Mouse (Mus musculus): ENCODE measurements around the gene Vat1. TPM values are rescaled to one million over a fixed set of nuclear protein-coding genes. Genes with fewer than 3 reads are reported as not detected.
A peak's percentile ranks its signal among the peaks of the same experiment; 100 is the strongest.

Vat1 gene
- polyA plus RNA-seq, 1 experiment from 2014 or later = 81.3 TPM

DNA sequence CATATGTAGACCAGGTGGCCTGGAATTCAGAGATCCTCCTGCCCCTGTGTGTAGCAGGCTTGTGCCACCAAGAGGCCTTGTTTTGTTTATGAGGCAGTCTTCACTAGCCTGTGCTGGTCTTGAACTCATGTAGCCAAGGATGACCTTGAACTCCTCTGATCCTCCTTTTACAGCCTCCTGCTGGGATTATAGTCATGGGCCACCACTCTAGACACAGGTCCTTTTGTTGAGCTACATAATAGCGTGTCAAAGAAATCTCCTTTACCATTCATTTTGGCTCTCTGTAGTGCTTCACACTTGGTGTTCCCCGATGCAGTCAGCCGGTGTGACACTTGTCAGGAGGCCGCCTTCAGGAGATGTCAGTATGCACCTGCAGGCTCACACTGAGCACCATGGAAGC lies 29.1 kb downstream of the Vat1 start:
- no peak overlapping the region for H3K27ac ChIP-seq
- H3K4me1 ChIP-seq = no peaks in the 10 kb centered on the region
- no peak overlapping the region for H3K4me2 ChIP-seq
- no peaks in the 10 kb centered on the region for H3K27me3 ChIP-seq
- H3K36me3 ChIP-seq = peaks cover 39% of the 10 kb centered on the region
- ATAC-seq (ENCODE audit: insufficient number of reproducible peaks, low FRiP score, low TSS enrichment, low read depth) = no peak
- no peak overlapping the region for H3K9ac ChIP-seq
- H3K4me3 ChIP-seq = no peak overlapping the region
- 82% methylated on average over 4 of the region's 4 CpGs for WGBS
- H3K9me3 ChIP-seq = no peaks in the 10 kb centered on the region

GRCm38 (mm10) chr11:101435831-101436230 lies 30.2 kb downstream of the Vat1 start:
- H3K4me2 ChIP-seq = no peak overlapping the region
- no peak for ATAC-seq (ENCODE audit: insufficient number of reproducible peaks, low FRiP score, low TSS enrichment, low read depth)
- peaks cover 50% of the 10 kb centered on the region for H3K36me3 ChIP-seq
- H3K9me3 ChIP-seq = no peaks in the 10 kb centered on the region
- no peak overlapping the region for H3K27ac ChIP-seq
- no peaks in the 10 kb centered on the region for H3K27me3 ChIP-seq
- no peak overlapping the region for H3K4me3 ChIP-seq
- H3K9ac ChIP-seq = no peak overlapping the region
- 84% methylated on average over 4 of the region's 4 CpGs for WGBS
- no peaks in the 10 kb centered on the region for H3K4me1 ChIP-seq

GRCm38 (mm10) chr11:101433396-101433795 lies 32.6 kb downstream of the Vat1 start:
- Histone ChIP-seq H3K4me1 (no peaks in the 10 kb centered on the region), H3K9ac (no peak overlapping the region), H3K36me3 (peaks cover 63% of the 10 kb centered on the region), H3K4me2 (no peak overlapping the region), H3K27ac (no peak overlapping the region), H3K4me3 (no peak overlapping the region), H3K27me3 (no peaks in the 10 kb centered on the region), H3K9me3 (no peaks in the 10 kb centered on the region)
- no peak for ATAC-seq (ENCODE audit: insufficient number of reproducible peaks, low FRiP score, low TSS enrichment, low read depth)
- 94% methylated on average over 13 of the region's 13 CpGs for WGBS

DNA sequence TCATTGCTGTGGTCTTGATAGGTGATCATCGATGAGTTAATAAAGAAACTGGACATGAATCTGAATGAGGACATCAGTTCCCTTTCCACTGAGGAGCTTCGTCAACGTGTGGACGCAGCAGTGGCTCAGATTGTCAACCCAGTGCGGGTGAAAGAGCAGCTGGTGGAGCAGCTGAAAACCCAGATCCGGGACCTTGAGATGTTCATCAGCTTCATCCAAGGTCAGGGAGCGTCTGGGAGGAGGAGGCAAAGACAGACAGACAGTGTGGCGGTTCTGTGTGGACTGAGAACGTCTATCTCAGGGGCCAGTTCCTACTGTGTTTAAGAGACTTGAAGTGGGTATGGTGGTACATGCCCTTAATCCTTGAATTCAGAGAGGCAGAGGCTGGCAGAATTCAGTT lies 34.7 kb downstream of the Vat1 start:
- WGBS = 91% methylated on average over 9 of the region's 9 CpGs
- Histone ChIP-seq H3K27ac (no peak overlapping the region), H3K4me1 (peaks cover 8% of the 10 kb centered on the region; the same call in 1 of the 2 replicates), H3K36me3 (peaks cover 63% of the 10 kb centered on the region), H3K4me2 (no peak overlapping the region), H3K27me3 (no peaks in the 10 kb centered on the region), H3K4me3 (no peak overlapping the region), H3K9me3 (no peaks in the 10 kb centered on the region), H3K9ac (no peak overlapping the region)
- ATAC-seq (ENCODE audit: insufficient number of reproducible peaks, low FRiP score, low TSS enrichment, low read depth) = no peak

DNA sequence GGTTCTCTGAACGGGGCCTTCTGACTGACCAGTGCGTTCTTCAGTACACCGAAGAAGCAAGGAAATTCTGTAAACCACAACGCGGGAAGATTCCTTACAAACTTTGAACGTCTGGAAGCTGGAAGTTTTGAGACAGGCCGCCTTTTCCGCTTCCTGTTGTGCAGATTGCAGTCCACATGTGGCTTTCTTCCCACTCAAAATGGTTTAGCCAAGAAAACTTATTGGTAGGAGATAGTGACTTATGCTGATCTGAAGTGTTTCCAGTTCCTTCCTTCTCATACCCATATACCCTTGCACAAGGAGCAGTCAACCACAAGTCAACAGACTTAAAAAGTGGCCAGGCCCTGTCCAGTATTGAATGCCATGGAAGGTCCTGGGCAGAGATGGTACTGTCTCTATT lies 39.9 kb downstream of the Vat1 start:
- peaks cover 16% of the 10 kb centered on the region for H3K36me3 ChIP-seq
- 54% methylated on average over 8 of the region's 8 CpGs for WGBS
- peak overlapping the region; percentile 89 for H3K4me2 ChIP-seq
- peaks cover 28% of the 10 kb centered on the region for H3K4me1 ChIP-seq
- peak overlapping the region; percentile 74 for H3K4me3 ChIP-seq
- no peaks in the 10 kb centered on the region for H3K9me3 ChIP-seq
- no peak for ATAC-seq (ENCODE audit: insufficient number of reproducible peaks, low FRiP score, low TSS enrichment, low read depth)
- no peaks in the 10 kb centered on the region for H3K27me3 ChIP-seq
- H3K27ac ChIP-seq = no peak overlapping the region
- H3K9ac ChIP-seq = no peak overlapping the region

DNA sequence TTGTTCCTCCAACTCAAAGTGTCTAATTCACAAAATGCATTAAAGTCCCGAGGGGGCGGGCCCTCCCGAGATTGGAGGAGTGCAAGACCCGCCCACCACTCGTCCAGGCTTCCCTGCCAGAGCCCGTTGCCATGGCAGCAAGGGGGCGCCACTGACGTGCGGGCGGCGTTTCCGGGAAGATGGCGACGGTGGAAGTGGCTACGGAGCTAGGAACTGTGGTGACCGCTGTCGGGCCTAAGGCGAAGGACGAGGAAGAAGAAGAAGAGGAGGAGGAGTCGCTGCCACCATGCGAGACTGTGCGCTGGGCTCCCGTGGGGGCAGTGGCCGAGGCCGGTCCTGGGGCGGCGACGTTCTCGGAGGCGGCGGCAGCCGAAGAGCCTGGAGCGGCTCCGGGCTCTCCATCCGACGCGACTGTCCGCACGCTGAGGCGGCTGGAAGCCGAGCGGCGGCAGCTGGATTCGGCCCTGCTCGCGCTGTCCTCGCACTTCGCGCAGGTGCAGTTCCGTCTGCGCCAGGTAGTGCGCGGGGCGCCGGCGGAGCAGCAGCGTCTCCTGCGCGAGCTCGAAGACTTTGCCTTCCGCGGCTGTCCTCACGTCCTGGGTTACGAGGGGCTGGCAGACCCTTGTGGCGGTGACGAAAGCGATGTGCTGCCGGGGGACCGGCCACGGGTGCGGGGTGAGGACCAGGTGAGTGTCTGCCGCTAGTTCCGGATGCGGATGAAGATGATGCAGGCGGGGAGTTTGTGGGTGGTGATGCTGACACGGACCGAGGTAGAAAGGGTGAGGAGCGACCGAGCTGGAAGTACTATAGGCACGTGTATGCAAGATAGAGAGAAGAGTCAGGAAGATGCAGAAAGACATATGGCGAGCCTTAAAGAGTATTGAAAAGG lies 40.9 kb downstream of the Vat1 start, which contains the start of the genes Rundc1 and Ptges3l:
Gene Rundc1 (plus strand): TSS at position 161 of the 889 bp plus-strand sequence.
Gene Ptges3l (minus strand): TSS at position 409 of the 889 bp plus-strand sequence.
- H3K4me3 ChIP-seq = peak within 1 kb of the TSS; percentile 74
- H3K4me2 ChIP-seq = peak within 1 kb of the TSS; percentile 89
- H3K27ac ChIP-seq = peak within 1 kb of the TSS; percentile 86
- H3K4me1 ChIP-seq = peaks cover 28% of the 10 kb centered on the region
- no peaks in the 10 kb centered on the region for H3K27me3 ChIP-seq
- H3K9me3 ChIP-seq = no peaks in the 10 kb centered on the region
- peak within 1 kb of the TSS; percentile 68 for H3K9ac ChIP-seq
- ATAC-seq (ENCODE audit: insufficient number of reproducible peaks, low FRiP score, low TSS enrichment, low read depth) = peak; percentile 92
- WGBS = under 1% methylated on average over 81 of the region's 81 CpGs
- H3K36me3 ChIP-seq = peaks cover 8% of the 10 kb centered on the region

DNA sequence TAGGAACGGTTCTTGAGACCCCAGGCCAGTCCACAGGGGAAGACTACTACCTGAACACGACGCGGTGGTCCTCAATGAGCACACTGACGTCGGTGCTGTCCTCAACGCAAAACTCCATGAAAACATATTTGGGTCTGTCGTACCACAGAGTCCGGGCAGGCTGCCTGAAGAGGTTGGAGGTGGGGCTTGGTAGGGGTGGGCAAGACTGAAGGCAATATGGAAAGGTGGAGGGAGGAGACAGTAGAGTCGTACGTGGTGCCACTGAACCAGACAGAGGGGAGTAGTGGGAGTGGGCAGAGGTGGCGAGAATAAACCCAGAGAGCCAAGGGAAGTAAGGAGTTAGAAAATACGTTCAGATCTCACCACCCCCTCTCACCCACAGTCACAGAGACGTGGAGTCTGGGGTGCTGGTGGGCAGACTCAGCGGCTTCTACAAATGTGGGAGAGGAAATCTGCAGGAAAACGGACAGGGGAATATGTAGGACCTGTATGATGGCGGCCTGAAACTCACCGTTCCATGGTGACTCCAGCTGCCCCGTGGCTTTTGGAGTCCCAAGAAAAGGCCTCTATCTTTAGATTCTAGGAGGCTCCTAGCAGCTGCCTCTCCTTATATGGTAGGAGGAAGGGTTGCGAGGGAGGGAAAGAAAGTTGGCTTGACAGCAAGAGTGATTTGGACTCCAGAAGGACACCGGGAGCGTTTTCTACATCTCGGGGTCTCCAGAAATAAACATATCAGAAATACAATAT lies 41.8 kb downstream of the Vat1 start, which contains the start of gene Gm27029:
Gene Gm27029 (minus strand): TSS at position 692 of the 747 bp plus-strand sequence.
- Histone ChIP-seq H3K4me1 (peaks cover 28% of the 10 kb centered on the region), H3K9me3 (no peaks in the 10 kb centered on the region), H3K36me3 (no peaks in the 10 kb centered on the region), H3K4me2 (peak within 1 kb of the TSS; percentile 89), H3K27me3 (no peaks in the 10 kb centered on the region), H3K4me3 (peak within 1 kb of the TSS; percentile 74), H3K9ac (peak within 1 kb of the TSS; percentile 68), H3K27ac (peak within 1 kb of the TSS; percentile 86)
- WGBS = 2% methylated on average over 23 of the region's 23 CpGs
- peak; percentile 70 for ATAC-seq (ENCODE audit: insufficient number of reproducible peaks, low FRiP score, low TSS enrichment, low read depth)

GRCm38 (mm10) chr11:101420148-101420547 lies 45.9 kb downstream of the Vat1 start:
- Histone ChIP-seq H3K4me1 (peaks cover 17% of the 10 kb centered on the region), H3K4me3 (no peak overlapping the region), H3K9me3 (no peaks in the 10 kb centered on the region), H3K36me3 (no peaks in the 10 kb centered on the region), H3K27me3 (no peaks in the 10 kb centered on the region), H3K4me2 (no peak overlapping the region), H3K9ac (no peak overlapping the region), H3K27ac (no peak overlapping the region)
- WGBS = 88% methylated on average over 5 of the region's 5 CpGs
- no peak for ATAC-seq (ENCODE audit: insufficient number of reproducible peaks, low FRiP score, low TSS enrichment, low read depth)

DNA sequence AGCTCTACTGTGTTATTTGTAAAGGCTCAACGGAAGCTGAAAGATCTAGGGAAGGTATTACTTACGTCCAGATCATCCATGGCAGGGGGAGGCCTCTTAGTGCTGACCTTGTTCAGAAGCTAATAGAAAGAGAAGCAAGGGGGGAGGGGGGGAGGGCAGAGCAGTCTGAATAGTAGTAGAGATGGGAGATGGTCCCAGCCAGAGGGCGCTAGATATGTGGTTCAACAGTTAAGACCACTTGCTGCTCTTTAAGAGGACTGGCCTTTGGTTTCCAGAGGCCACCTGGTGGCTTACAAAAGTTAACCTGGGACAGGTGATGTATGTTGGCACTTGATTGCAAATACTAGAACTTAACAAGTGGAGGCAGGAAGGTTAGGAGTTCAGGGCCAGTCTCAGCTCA lies 46.4 kb downstream of the Vat1 start:
- ATAC-seq (ENCODE audit: insufficient number of reproducible peaks, low FRiP score, low TSS enrichment, low read depth) = no peak
- WGBS = 41% methylated on average over 3 of the region's 3 CpGs

DNA sequence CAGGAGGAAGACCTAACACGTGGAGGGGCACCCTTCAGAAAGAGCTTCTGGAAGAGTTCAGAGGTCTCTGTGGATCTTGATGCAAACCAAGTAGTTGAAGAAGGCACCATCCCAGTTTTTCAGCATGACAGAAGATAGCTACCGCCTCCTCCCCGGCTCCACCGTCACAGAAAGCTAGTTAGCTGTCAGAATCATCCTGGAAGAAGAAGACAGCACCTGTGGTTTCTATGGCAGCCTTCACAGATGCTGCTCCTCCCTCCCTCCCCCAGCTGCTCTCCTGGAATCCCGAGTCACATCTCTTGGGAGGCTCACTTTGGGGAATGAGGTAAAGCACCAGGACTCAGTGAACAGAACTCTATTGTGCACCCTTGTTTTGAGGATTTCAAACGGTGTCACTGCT lies 47.0 kb downstream of the Vat1 start:
- no peak for ATAC-seq (ENCODE audit: insufficient number of reproducible peaks, low FRiP score, low TSS enrichment, low read depth)
- Histone ChIP-seq H3K4me3 (no peak overlapping the region), H3K27me3 (no peaks in the 10 kb centered on the region), H3K36me3 (peaks cover under 1% of the 10 kb centered on the region; the same call in 1 of the 2 replicates), H3K4me1 (peaks cover 12% of the 10 kb centered on the region), H3K27ac (no peak overlapping the region), H3K4me2 (no peak overlapping the region), H3K9ac (no peak overlapping the region), H3K9me3 (no peaks in the 10 kb centered on the region)
- 55% methylated on average over 6 of the region's 6 CpGs for WGBS

More for the DNA sequence above, 46.4 kb downstream of the Vat1 start:
- H3K27ac ChIP-seq = no peak overlapping the region
- H3K27me3 ChIP-seq = no peaks in the 10 kb centered on the region
- peaks cover 17% of the 10 kb centered on the region for H3K4me1 ChIP-seq
- H3K9ac ChIP-seq = no peak overlapping the region
- no peak overlapping the region for H3K4me3 ChIP-seq
- H3K36me3 ChIP-seq = no peaks in the 10 kb centered on the region
- H3K9me3 ChIP-seq = no peaks in the 10 kb centered on the region
- no peak overlapping the region for H3K4me2 ChIP-seq

DNA sequence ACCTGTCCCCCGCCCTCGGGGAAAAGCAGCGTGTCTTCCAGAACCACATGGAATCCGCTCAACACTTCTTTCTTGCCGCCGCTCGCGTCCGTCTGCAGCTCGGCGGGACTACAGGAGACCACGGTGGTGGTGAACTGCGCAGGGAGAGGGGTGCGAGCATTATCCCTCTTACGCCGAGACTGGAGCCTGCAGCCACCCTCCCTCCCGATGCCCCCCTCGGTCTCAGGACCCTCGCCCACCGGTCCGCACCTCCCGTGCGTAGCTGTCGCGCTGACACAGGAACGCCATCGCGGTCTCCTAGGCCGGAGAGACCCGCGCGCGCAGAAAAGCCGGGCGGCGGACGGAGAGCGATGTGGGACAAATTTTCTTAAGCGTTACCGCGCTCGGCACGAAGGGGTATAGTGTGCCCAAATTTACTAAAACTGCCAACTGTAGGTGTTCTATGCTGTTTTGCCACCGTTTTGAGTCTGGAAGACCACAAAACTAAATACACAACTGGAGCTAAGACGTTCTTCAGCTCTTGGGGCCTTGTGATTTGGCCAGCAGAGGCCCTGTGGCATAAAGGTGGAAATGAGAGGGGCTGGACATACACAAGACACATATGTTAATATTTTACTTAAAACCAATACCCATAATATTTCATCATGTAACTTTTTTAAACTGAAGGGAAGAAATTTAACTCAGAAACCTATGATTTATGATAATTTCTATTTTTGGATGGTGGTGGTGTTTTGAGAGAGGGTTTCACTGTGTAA lies 48.8 kb downstream of the Vat1 start, which contains the start of gene Aarsd1:
Gene Aarsd1 (minus strand): TSS at position 515 of the 755 bp plus-strand sequence.
- WGBS = 0% methylated on average over 45 of the region's 45 CpGs
- peak; percentile 77; the same call in 1 of the 2 replicates for ATAC-seq (ENCODE audit: insufficient number of reproducible peaks, low FRiP score, low TSS enrichment, low read depth)
- peak within 1 kb of the TSS; percentile 81 for H3K9ac ChIP-seq
- peaks cover 7% of the 10 kb centered on the region for H3K4me1 ChIP-seq
- peaks cover 15% of the 10 kb centered on the region for H3K36me3 ChIP-seq
- H3K27me3 ChIP-seq = no peaks in the 10 kb centered on the region
- peak within 1 kb of the TSS; percentile 68 for H3K4me2 ChIP-seq
- H3K27ac ChIP-seq = peak within 1 kb of the TSS; percentile 82
- H3K9me3 ChIP-seq = no peaks in the 10 kb centered on the region
- peak within 1 kb of the TSS; percentile 82 for H3K4me3 ChIP-seq

Measured in limb, embryonic 15.5 days (tissue).